Mouse (Mus musculus) testis, adult 2 months (tissue): ENCODE data around the gene Pam. TPM values are rescaled to one million over a fixed set of nuclear protein-coding genes. Genes with fewer than 3 reads are reported as not detected.

Experiments used
- H3K27ac ChIP-seq: fragments of 200-500 bp; 2 replicates; pipeline ENCODE4 v1.5.1; 2012; ENCODE audit warnings: low read depth, low read length; ENCODE audit not compliant: control insufficient read depth, insufficient read depth
- H3K27me3 ChIP-seq: fragments of 200-500 bp; 2 replicates; pipeline ENCODE4 v1.6.1; 2012; ENCODE audit warnings: mild to moderate bottlenecking, low read length, moderate library complexity; ENCODE audit not compliant: control insufficient read depth, insufficient read depth
- H3K36me3 ChIP-seq: fragments of 200-500 bp; 2 replicates; pipeline ENCODE4 v1.6.1; 2012; ENCODE audit warnings: mild to moderate bottlenecking, low read length; ENCODE audit not compliant: control insufficient read depth, insufficient read depth
- H3K4me1 ChIP-seq: fragments of 200-500 bp; 2 replicates; pipeline ENCODE4 v1.6.1; 2012; ENCODE audit warnings: low read length; ENCODE audit not compliant: control insufficient read depth, insufficient read depth
- H3K4me3 ChIP-seq: fragments of 200-500 bp; 2 replicates; pipeline ENCODE4 v1.5.1; 2012; ENCODE audit warnings: low read depth, mild to moderate bottlenecking, low read length, moderate library complexity, mixed read lengths; ENCODE audit not compliant: control insufficient read depth
- CTCF ChIP-seq: fragments of 200-500 bp; IDR thresholded peaks from 2 replicates; pipeline ENCODE4 v1.5.1; 2012; ENCODE audit warnings: low read depth, mild to moderate bottlenecking, inconsistent platforms, low read length, moderate library complexity; ENCODE audit not compliant: control insufficient read depth, insufficient read depth, insufficient replicate concordance
- POLR2A ChIP-seq: fragments of 200-500 bp; IDR thresholded peaks from 2 replicates; pipeline ENCODE4 v1.6.1; 2012; ENCODE audit warnings: low read depth, mild to moderate bottlenecking, inconsistent platforms, low read length, moderate library complexity; ENCODE audit not compliant: control insufficient read depth
- polyA plus RNA-seq: library from polyadenylated mRNA; depleted of rRNA; stranded (reverse); fragments of >200 nt; gene quantifications from 2 replicates; pipeline ENCODE4 v1.2.3, GENCODE M21; 2012

The Pam gene
- polyA plus RNA-seq, 1 experiment, result 6.1 TPM

GRCm38 (mm10) chr1:97760598-97760997, 334.8 kb downstream of the Pam start:
- Histone ChIP-seq H3K27me3 (no peaks in the 10 kb centered on the region), H3K4me1 (no peaks in the 10 kb centered on the region), H3K27ac (no peak overlapping the region), H3K4me3 (no peak overlapping the region), H3K36me3 (0 out of 2 replicates have a peak, but pooled peaks cover 2% of the 10 kb centered on the region)
- TF ChIP-seq CTCF, result no peak
- TF ChIP-seq POLR2A, result no peak

GRCm38 (mm10) chr1:97759841-97760240, 335.6 kb downstream of the Pam start:
- Histone ChIP-seq H3K27ac (no peak overlapping the region), H3K27me3 (no peaks in the 10 kb centered on the region), H3K36me3 (0 out of 2 replicates have a peak, but pooled peaks cover 2% of the 10 kb centered on the region), H3K4me1 (no peaks in the 10 kb centered on the region), H3K4me3 (no peak overlapping the region)
- TF ChIP-seq CTCF, result no peak
- no peak for TF ChIP-seq POLR2A

GRCm38 (mm10) chr1:97754392-97754791, 341.1 kb downstream of the Pam start:
- Histone ChIP-seq H3K4me3 (no peak overlapping the region), H3K4me1 (no peaks in the 10 kb centered on the region), H3K27ac (no peak overlapping the region), H3K36me3 (peaks cover 3% of the 10 kb centered on the region; the same call in 1 of the 2 replicates), H3K27me3 (no peaks in the 10 kb centered on the region)
- TF ChIP-seq CTCF (no peak), POLR2A (no peak)

- no peaks in the 10 kb centered on the region for H3K27me3 ChIP-seq
- H3K4me3 ChIP-seq, result no peak overlapping the region
- H3K36me3 ChIP-seq, result peaks cover 3% of the 10 kb centered on the region; the same call in 1 of the 2 replicates
- no peak overlapping the region for H3K27ac ChIP-seq
- TF ChIP-seq POLR2A (no peak), CTCF (no peak)
- no peaks in the 10 kb centered on the region for H3K4me1 ChIP-seq
Measured at GRCm38 (mm10) chr1:97753216-97753615, 342.2 kb downstream of the Pam start.

- no peak overlapping the region for H3K4me3 ChIP-seq
- H3K27me3 ChIP-seq, result no peaks in the 10 kb centered on the region
- no peaks in the 10 kb centered on the region for H3K4me1 ChIP-seq
- peaks cover 2% of the 10 kb centered on the region for H3K36me3 ChIP-seq
- H3K27ac ChIP-seq, result no peak overlapping the region
- TF ChIP-seq CTCF (no peak), POLR2A (no peak)
Measured at GRCm38 (mm10) chr1:97748163-97748562, 347.3 kb downstream of the Pam start.

- no peaks in the 10 kb centered on the region for H3K27me3 ChIP-seq
- H3K27ac ChIP-seq, result no peak overlapping the region
- TF ChIP-seq POLR2A, result no peak
- H3K4me1 ChIP-seq, result no peaks in the 10 kb centered on the region
- no peak overlapping the region for H3K4me3 ChIP-seq
- peaks cover 2% of the 10 kb centered on the region for H3K36me3 ChIP-seq
Measured at GRCm38 (mm10) chr1:97746261-97746660, 349.2 kb downstream of the Pam start.

- TF ChIP-seq CTCF (no peak), POLR2A (no peak)
- H3K27ac ChIP-seq, result no peak overlapping the region
- H3K4me1 ChIP-seq, result no peaks in the 10 kb centered on the region
- H3K4me3 ChIP-seq, result no peak overlapping the region
- H3K36me3 ChIP-seq, result peaks cover 2% of the 10 kb centered on the region
- no peaks in the 10 kb centered on the region for H3K27me3 ChIP-seq
Measured at GRCm38 (mm10) chr1:97745712-97746111, 349.7 kb downstream of the Pam start.
